Mouse (Mus musculus) heart, embryonic 13.5 days (tissue): Measurements from ENCODE around the gene Wdr54. TPM values are rescaled to one million over a fixed set of nuclear protein-coding genes. Genes with fewer than 3 reads are reported as not detected.

Experiments
- ATAC-seq: fragments of 200-750 bp; cut with Nextera tagmentation; 2 replicates; pipeline ENCODE4 v1.8.0; 2017; ENCODE audit warnings: moderate TSS enrichment; ENCODE audit not compliant: insufficient number of reproducible peaks, low FRiP score, low TSS enrichment; ENCODE audit errors: extremely low read depth
- H3K27ac ChIP-seq: fragments of 300-500 bp; sonication (generic); replicated peaks from 2 replicates; pipeline ENCODE4 v1.5.1; 2015; ENCODE audit warnings: moderate library complexity, mild to moderate bottlenecking, inconsistent platforms
- H3K27me3 ChIP-seq: fragments of 300-500 bp; sonication (generic); replicated peaks from 2 replicates; pipeline ENCODE4 v1.6.1; 2015; ENCODE audit warnings: mild to moderate bottlenecking, inconsistent platforms
- H3K36me3 ChIP-seq: fragments of 300-500 bp; sonication (generic); 2 replicates; pipeline ENCODE4 v1.6.1; 2015; ENCODE audit warnings: mild to moderate bottlenecking, inconsistent platforms
- H3K4me1 ChIP-seq: fragments of 300-500 bp; sonication (generic); 2 replicates; pipeline ENCODE4 v1.6.1; 2015; ENCODE audit warnings: inconsistent platforms
- H3K4me2 ChIP-seq: fragments of 300-500 bp; sonication (generic); 2 replicates; pipeline ENCODE4 v1.6.1; 2015; ENCODE audit warnings: inconsistent platforms, mild to moderate bottlenecking, moderate library complexity
- H3K4me3 ChIP-seq: fragments of 300-500 bp; sonication (generic); 2 replicates; pipeline ENCODE4 v1.5.1; 2015; ENCODE audit warnings: moderate library complexity, mild to moderate bottlenecking, inconsistent platforms
- H3K9ac ChIP-seq: fragments of 300-500 bp; sonication (generic); 2 replicates; pipeline ENCODE4 v1.6.1; 2015; ENCODE audit warnings: inconsistent platforms, mild to moderate bottlenecking, moderate library complexity
- H3K9me3 ChIP-seq: fragments of 300-500 bp; sonication (generic); 2 replicates; pipeline ENCODE4 v1.6.1; 2016; ENCODE audit warnings: inconsistent platforms
- WGBS: fragments of 180-500 bp; shearing (Covaris S2); methylation state at CpG from one replicate; pipeline ENCODE4 v1.1.7; 2015; ENCODE audit warnings: mixed read lengths; 5-methylcytosine and 5-hydroxymethylcytosine counted together
- polyA plus RNA-seq: library from polyadenylated mRNA; unstranded; fragments of >200 nt; fragmentation: Nextera tagmentation; extraction: Ambion mirVana; gene quantifications from 2 replicates; pipeline ENCODE4 v1.2.1, GENCODE M21; 2015

Wdr54 gene
- polyA plus RNA-seq, 1 experiment from 2014 or later, result 7.0 TPM

DNA sequence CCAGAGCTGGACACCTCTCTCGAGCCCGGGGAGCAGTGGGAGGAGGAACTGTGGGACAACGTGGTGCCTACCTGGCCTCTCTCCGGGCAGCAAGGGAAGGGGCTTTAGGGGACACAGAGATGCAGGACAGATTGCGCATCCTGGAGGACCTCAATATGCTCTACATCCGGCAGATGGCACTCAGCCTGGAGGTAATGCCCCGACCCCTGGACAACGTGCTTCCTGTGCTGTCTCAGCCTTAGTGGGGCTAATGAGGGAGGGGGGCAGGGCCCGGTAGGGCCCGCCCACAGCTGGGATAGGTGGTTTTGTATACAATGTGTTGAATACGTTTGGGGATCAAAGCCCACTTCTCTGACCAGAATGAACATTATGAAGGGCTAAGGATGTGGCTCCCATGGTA lies 18.1 kb downstream of the Wdr54 start:
- Histone ChIP-seq H3K4me3 (peak overlapping the region; percentile 64), H3K9me3 (no peaks in the 10 kb centered on the region), H3K36me3 (no peaks in the 10 kb centered on the region), H3K9ac (peak overlapping the region; percentile 91), H3K4me1 (peaks cover 56% of the 10 kb centered on the region), H3K27me3 (peaks cover 5% of the 10 kb centered on the region; the same call in 1 of the 2 replicates), H3K27ac (peak overlapping the region; percentile 99), H3K4me2 (peak overlapping the region; percentile 88)
- peak; percentile 27; the same call in 1 of the 2 replicates for ATAC-seq
- WGBS, result 3% methylated on average over 11 of the region's 11 CpGs

DNA sequence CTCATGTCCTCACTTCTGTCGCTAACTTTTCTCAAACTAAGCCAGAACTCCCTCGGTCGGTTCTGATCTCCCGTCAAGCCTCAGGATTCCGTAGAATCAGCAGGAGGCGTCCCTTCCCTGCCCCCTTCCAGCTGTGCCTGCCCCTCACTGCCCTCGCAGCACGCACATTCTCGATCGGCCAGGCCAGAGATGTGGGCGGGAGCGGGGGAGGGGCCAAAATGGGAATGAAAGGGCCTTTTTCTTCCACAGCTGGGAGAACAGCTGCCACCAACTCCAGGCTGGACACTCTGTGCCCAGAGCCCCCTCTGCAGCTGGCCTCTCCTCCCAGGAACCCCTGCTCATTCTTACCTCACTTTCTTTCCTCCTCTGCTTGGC lies 18.6 kb downstream of the Wdr54 start:
- H3K4me3 ChIP-seq, result peak overlapping the region; percentile 64
- no peaks in the 10 kb centered on the region for H3K36me3 ChIP-seq
- peak overlapping the region; percentile 88 for H3K4me2 ChIP-seq
- peaks cover 5% of the 10 kb centered on the region; the same call in 1 of the 2 replicates for H3K27me3 ChIP-seq
- 0% methylated on average over 12 of the region's 12 CpGs for WGBS
- H3K9ac ChIP-seq, result peak overlapping the region; percentile 91
- H3K4me1 ChIP-seq, result peaks cover 51% of the 10 kb centered on the region
- peak; percentile 70 for ATAC-seq
- H3K27ac ChIP-seq, result peak overlapping the region; percentile 99
- no peaks in the 10 kb centered on the region for H3K9me3 ChIP-seq

DNA sequence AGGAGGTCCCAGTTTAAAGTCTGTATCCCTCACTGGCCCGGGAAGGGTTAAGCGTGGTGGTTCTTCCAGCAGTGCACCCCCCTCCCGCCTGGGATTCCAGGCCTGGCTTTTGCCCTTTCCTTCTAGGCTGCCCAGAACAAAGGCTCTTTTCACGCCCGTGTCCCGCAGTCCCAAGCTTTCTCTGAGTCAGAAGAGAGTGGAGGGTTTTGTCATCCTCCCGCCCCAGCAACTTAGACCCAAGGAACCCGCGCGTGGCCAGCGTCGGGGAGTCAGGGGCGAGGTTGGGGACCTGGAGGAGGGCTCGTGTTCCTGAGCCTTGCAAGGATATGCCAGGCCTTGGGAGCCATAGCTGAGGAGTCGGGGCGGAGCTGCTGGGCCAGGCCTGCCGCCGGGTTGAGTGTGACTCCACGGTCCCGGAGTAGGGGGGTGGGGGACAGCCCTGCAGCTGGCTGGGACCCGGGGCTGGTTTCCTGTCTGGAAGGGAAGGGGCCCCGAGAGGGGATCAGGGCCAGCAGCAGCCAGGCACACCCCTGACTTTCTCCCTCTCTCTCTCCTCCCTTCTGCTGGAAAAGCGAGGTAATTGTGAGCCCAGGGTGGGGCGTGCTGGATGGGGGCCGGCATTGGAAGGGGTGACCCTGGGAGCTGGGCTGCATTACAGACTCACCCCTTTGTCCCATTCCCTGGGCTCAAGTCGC lies 19.2 kb downstream of the Wdr54 start:
- Histone ChIP-seq H3K27me3 (peaks cover 5% of the 10 kb centered on the region; the same call in 1 of the 2 replicates), H3K27ac (peak overlapping the region; percentile 99), H3K4me3 (peak overlapping the region; percentile 64), H3K9ac (peak overlapping the region; percentile 91), H3K9me3 (no peaks in the 10 kb centered on the region), H3K4me1 (peaks cover 45% of the 10 kb centered on the region), H3K36me3 (no peaks in the 10 kb centered on the region), H3K4me2 (peak overlapping the region; percentile 88)
- under 1% methylated on average over 26 of the region's 26 CpGs for WGBS
- ATAC-seq, result peak; percentile 60

DNA sequence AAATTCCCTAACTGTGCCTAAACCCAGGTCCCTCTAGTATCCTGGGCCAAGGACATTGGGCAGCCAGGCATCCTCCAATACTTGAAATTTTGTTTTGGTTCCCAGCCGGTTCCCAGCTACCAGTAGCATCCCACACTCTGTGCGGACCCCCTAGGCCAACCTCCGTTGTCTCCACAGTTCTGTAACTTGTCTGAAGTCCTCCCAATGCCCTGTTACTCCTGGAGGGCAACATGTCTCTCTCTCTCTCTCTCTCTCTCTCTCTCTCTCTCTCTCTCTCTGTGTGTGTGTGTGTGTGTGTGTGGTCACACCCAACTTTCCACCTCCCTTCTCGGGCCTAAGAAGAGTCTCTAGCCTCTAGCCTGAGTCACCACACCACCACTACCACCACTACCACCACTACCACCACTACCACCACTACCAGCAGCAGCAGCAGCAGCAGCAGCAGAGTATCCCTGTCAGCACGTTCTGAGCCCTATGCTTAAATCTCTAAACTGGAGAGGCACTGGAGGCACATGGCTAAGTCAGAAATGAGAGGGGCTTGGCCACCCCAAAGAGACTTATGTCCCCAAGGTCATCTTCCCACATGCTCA lies 19.8 kb downstream of the Wdr54 start:
- 21% methylated on average over 5 of the region's 5 CpGs for WGBS
- Histone ChIP-seq H3K4me1 (peaks cover 39% of the 10 kb centered on the region), H3K4me2 (peak overlapping the region; percentile 88), H3K27ac (peak overlapping the region; percentile 99), H3K36me3 (no peaks in the 10 kb centered on the region), H3K9ac (peak overlapping the region; percentile 91), H3K27me3 (peaks cover 5% of the 10 kb centered on the region; the same call in 1 of the 2 replicates), H3K9me3 (no peaks in the 10 kb centered on the region), H3K4me3 (peak overlapping the region; percentile 64)
- no peak for ATAC-seq

DNA sequence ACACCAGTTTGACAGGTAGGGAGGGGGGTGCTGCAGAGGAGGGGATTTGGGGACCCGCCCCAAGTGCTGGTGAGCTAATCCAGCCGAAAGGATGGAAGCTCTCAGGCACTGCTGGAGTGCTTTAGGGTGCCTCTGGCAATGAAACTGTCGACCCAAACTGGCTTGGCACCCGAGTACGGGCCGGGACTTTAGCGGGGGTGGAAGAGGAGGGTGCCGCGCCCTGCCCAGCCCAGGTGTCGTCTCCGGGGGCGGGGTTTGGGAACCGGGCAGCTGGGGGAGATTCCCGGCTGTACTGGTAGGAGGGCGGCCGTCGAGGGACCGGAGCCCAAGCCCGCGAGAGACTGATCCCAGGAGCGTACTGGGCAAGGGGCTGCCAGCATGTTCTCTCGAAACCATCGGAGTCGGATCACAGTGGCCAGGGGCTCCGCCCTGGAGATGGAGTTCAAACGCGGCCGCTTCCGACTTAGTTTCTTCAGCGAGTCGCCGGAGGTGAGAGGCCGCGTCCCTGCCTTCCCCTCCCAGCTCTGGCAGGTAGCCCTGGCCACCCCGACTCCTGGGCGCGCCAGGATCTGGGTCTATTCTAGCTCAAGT lies 20.5 kb downstream of the Wdr54 start:
- peak overlapping the region; percentile 91 for H3K9ac ChIP-seq
- H3K27me3 ChIP-seq, result peaks cover 5% of the 10 kb centered on the region; the same call in 1 of the 2 replicates
- H3K4me2 ChIP-seq, result peak overlapping the region; percentile 88
- peak overlapping the region; percentile 99 for H3K27ac ChIP-seq
- peaks cover 37% of the 10 kb centered on the region for H3K4me1 ChIP-seq
- H3K36me3 ChIP-seq, result no peaks in the 10 kb centered on the region
- ATAC-seq, result no peak
- H3K9me3 ChIP-seq, result no peaks in the 10 kb centered on the region
- peak overlapping the region; percentile 64 for H3K4me3 ChIP-seq
- WGBS, result 4% methylated on average over 37 of the region's 37 CpGs

DNA sequence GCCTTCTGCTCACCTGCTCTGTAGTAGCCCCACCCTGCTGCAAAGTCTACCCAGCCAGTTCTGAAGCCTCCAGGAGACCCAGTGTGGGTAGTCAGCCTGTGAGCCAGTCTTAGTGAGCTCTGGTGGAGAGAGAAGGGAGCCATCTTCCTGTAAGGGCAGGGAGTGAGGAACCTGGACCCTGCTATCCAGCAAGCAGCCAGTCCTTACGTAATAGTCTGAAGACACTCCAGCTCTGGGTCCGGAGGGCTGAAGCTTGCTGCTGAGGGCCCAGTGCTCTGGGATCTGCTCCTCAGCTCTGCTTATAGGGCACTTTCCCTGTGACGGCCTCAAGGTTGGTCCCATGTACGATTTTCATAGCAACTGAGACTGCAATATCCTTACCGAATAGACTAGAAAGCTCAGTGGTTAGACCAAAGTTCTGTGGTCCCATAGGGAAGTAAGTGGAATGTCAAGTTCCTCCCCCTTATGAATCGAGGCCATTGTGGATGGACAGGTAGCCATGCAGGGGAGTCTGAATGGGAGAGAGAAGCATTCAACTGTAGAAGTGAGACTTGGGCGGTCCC lies 21.2 kb downstream of the Wdr54 start, which contains the start of gene Rtkn:
Rtkn (plus strand) TSS at position 513 of the 563 bp plus-strand sequence.
- Histone ChIP-seq H3K4me3 (peak within 1 kb of the TSS; percentile 64), H3K27ac (peak within 1 kb of the TSS; percentile 99), H3K36me3 (no peaks in the 10 kb centered on the region), H3K4me2 (peak within 1 kb of the TSS; percentile 88), H3K9me3 (no peaks in the 10 kb centered on the region), H3K9ac (peak within 1 kb of the TSS; percentile 91), H3K4me1 (peaks cover 37% of the 10 kb centered on the region), H3K27me3 (peaks cover 5% of the 10 kb centered on the region; the same call in 1 of the 2 replicates)
- no peak for ATAC-seq
- 61% methylated on average over 7 of the region's 7 CpGs for WGBS

DNA sequence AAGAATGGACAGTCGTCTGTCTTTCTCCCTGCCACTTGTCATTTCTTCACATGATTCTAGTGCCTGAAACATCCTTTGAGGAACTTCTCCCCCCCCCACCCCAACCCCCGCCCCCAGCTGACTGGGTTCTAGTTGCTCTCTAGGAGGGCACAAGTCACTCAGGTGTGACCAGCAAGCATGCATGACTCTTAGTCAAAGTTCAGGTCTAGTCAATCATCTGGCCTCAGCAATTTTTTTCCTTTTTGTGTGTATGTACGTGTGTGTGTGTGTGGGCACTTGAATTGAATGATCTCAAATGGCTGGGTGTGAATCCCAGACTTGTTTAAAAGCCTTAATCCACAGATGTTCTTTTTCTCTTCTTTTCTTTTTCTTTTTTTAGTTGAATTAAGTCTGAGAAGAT lies 22.0 kb downstream of the Wdr54 start:
- Histone ChIP-seq H3K27ac (no peak overlapping the region), H3K27me3 (peaks cover 5% of the 10 kb centered on the region; the same call in 1 of the 2 replicates), H3K9me3 (no peaks in the 10 kb centered on the region), H3K4me1 (peaks cover 36% of the 10 kb centered on the region), H3K4me3 (no peak overlapping the region), H3K36me3 (no peaks in the 10 kb centered on the region), H3K4me2 (no peak overlapping the region), H3K9ac (no peak overlapping the region)
- ATAC-seq, result no peak
- 67% methylated on average over 3 of the region's 3 CpGs for WGBS

DNA sequence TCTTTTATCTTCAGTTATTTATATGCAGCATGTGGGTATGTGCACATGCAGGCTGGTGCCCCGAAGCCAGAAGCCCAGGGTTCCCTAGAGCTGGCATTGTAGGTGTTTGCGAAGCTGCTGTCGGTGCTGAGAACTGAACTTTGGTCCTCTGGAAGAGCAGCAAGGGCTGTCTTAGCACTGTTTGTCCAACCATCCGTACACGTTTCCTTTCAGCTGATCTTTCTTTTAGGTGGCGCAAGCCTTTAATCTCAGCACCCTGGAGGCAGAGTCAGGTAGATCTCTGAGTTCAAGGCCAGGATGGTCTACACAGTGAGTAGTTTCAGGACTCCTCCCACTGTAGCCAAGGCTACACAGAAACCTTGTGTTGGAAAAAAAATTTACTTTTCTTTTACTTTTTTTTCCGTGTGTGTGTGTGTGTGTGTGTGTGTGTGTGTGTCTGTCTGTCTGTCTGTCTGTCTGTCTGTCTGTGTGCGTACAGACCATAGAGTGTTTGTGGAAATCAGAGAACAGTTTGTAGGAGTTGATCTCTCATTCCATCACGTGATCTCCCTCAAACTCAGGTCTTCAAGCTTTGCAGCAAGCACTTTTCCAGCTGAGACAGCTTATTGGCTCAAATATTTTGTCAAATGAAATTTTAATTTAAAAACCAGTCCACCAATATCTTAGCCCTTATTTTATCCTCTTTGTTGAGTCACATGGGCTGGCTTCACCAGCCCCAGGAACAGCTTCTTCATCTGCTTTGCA lies 23.8 kb downstream of the Wdr54 start:
- no peak overlapping the region for H3K9ac ChIP-seq
- no peak for ATAC-seq
- H3K9me3 ChIP-seq, result no peaks in the 10 kb centered on the region
- H3K4me3 ChIP-seq, result no peak overlapping the region
- no peaks in the 10 kb centered on the region for H3K36me3 ChIP-seq
- H3K4me2 ChIP-seq, result no peak overlapping the region
- no peak overlapping the region for H3K27ac ChIP-seq
- H3K4me1 ChIP-seq, result peaks cover 20% of the 10 kb centered on the region
- H3K27me3 ChIP-seq, result peaks cover 5% of the 10 kb centered on the region; the same call in 1 of the 2 replicates
- WGBS, result 77% methylated on average over 9 of the region's 9 CpGs

DNA sequence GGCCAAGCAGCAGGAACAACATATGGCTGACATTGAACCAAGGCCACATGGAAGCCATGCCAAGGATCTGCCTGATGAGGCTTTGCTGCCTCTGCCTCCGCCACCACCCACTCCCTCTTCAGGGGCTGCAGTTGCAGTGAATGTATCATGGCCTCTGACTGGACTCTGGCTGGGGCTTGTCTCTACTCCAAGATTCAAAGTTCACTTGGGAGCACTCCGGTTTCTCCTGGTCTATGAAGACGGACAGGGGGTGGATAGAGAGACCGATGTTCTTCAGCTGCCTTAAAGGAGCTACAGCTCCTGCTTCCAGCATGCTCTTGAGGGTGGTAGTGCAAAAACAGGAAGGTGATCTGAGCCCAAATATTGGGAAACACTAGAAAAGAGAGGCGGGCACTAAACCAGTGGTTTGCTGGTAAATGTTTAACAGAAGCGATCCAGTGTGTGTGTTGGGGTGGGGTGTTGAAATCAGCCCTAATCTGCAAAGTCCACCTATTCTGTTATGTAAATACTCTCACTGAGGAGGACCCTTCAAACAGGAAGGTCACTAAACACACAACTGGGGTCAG lies 24.6 kb downstream of the Wdr54 start:
- no peak for ATAC-seq
- H3K27me3 ChIP-seq, result peaks cover 5% of the 10 kb centered on the region; the same call in 1 of the 2 replicates
- no peaks in the 10 kb centered on the region for H3K36me3 ChIP-seq
- H3K4me1 ChIP-seq, result peaks cover 18% of the 10 kb centered on the region
- H3K4me3 ChIP-seq, result no peak overlapping the region
- no peak overlapping the region for H3K9ac ChIP-seq
- H3K9me3 ChIP-seq, result no peaks in the 10 kb centered on the region
- H3K4me2 ChIP-seq, result no peak overlapping the region
- H3K27ac ChIP-seq, result no peak overlapping the region
- 73% methylated on average over 6 of the region's 6 CpGs for WGBS

DNA sequence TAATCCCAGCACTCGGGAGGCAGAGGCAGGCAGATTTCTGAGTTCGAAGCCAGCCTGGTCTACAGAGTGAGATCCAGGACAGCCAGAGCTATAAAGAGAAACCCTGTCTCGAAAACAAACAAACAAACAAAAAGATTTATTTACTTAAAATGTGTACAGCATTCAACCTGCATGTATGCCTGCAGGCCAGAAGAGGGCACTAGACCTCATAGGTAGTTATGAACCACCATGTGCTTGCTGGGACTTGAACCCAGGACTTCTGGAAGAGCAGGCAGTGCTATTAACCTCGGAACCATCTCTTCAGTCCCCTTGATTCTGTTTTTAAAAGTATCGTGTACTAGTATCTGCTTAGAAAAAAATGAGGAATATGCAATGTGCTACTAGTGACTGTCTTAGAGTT lies 28.8 kb downstream of the Wdr54 start:
- ATAC-seq, result no peak
- Histone ChIP-seq H3K4me1 (peaks cover 22% of the 10 kb centered on the region), H3K9me3 (no peaks in the 10 kb centered on the region), H3K4me2 (no peak overlapping the region), H3K9ac (no peak overlapping the region), H3K4me3 (no peak overlapping the region), H3K27me3 (no peaks in the 10 kb centered on the region), H3K27ac (no peak overlapping the region), H3K36me3 (0 out of 2 replicates have a peak, but pooled peaks cover 5% of the 10 kb centered on the region)
- 89% methylated on average over 5 of the region's 5 CpGs for WGBS
